12 mouse cellular contexts compared by ENCODE assay signal in genomic region chr9:46482859-46483443, GRCm38 (mm10).
A peak's percentile ranks its signal among the peaks of the same experiment; 100 is the strongest.
DNase-seq lines count a peak whose midpoint lies in the region; ATAC-seq lines count a peak whose summit lies in the region.
"Had no signal": no experiment of that assay in that cellular context is flagged by ENCODE, and none has a peak within 500 bp of the region (broad histone marks: within the 10 kb centered on the region; RNA-seq: fewer than 3 reads in every experiment).

No protein-coding gene starts in this region.

- no peak overlapping the region for H3K9ac ChIP-seq in hindbrain, embryonic 16.5 days (ENCODE audit: low read depth, low read length)
- no peak overlapping the region for H3K9ac ChIP-seq in hindbrain, embryonic 15.5 days
- no peak overlapping the region for H3K9ac ChIP-seq in heart, embryonic 11.5 days (ENCODE audit: low read depth, low read length)
- H3K9ac ChIP-seq: embryonic facial prominence, embryonic 13.5 days; liver, embryonic 14.5 days had no signal

- H3K36me3 ChIP-seq in hindbrain, embryonic 10.5 days = no peaks in the 10 kb centered on the region
- H3K36me3 ChIP-seq in hindbrain, embryonic 16.5 days (ENCODE audit: control insufficient read depth, insufficient read depth, low read length) = no peaks in the 10 kb centered on the region
- no peaks in the 10 kb centered on the region for H3K36me3 ChIP-seq in hindbrain, embryonic 15.5 days
- H3K36me3 ChIP-seq in heart, embryonic 11.5 days (ENCODE audit: control insufficient read depth, insufficient read depth, low read length) = no peaks in the 10 kb centered on the region
- H3K36me3 ChIP-seq: embryonic facial prominence, embryonic 13.5 days had no signal

- WGBS in hindbrain, embryonic 10.5 days = 32% methylated on average over 5 of the region's 5 CpGs
- 29% methylated on average over 5 of the region's 5 CpGs for WGBS in hindbrain, embryonic 16.5 days
- WGBS in hindbrain, embryonic 15.5 days = 21% methylated on average over 5 of the region's 5 CpGs
- 67% methylated on average over 5 of the region's 5 CpGs for WGBS in heart, embryonic 11.5 days (ENCODE audit: insufficient replicate concordance)

- H3K4me3 ChIP-seq in hindbrain, embryonic 10.5 days = 0 out of 2 replicates have a peak overlapping the region, but pooled peaks have one; percentile 1
- H3K4me3 ChIP-seq in hindbrain, embryonic 16.5 days (ENCODE audit: low read length) = no peak overlapping the region
- no peak overlapping the region for H3K4me3 ChIP-seq in hindbrain, embryonic 15.5 days
- no peak overlapping the region for H3K4me3 ChIP-seq in heart, embryonic 11.5 days (ENCODE audit: low read depth, low read length)
- H3K4me3 ChIP-seq: embryonic facial prominence, embryonic 13.5 days had no signal

- H3K27ac ChIP-seq in hindbrain, embryonic 10.5 days = peak overlapping the region; percentile 80
- no peak overlapping the region for H3K27ac ChIP-seq in hindbrain, embryonic 16.5 days (ENCODE audit: low read depth, low read length)
- H3K27ac ChIP-seq in hindbrain, embryonic 15.5 days (replicated peaks) = 0 out of 2 replicates have a peak overlapping the region, but pooled peaks have one; percentile 33
- H3K27ac ChIP-seq in heart, embryonic 11.5 days (ENCODE audit: low read depth, low read length) = no peak overlapping the region
- H3K27ac ChIP-seq: embryonic facial prominence, embryonic 13.5 days; liver, embryonic 14.5 days had no signal

- peaks cover 56% of the 10 kb centered on the region for H3K4me1 ChIP-seq in hindbrain, embryonic 10.5 days (replicated peaks)
- peaks cover 15% of the 10 kb centered on the region for H3K4me1 ChIP-seq in hindbrain, embryonic 16.5 days (ENCODE audit: control insufficient read depth, insufficient read depth, low read depth, low read length)
- peaks cover 28% of the 10 kb centered on the region for H3K4me1 ChIP-seq in hindbrain, embryonic 15.5 days (replicated peaks)
- H3K4me1 ChIP-seq in heart, embryonic 11.5 days (ENCODE audit: control insufficient read depth, insufficient read depth, low read length) = peaks cover 4% of the 10 kb centered on the region; the same call in 1 of the 2 replicates

- H3K27me3 ChIP-seq in hindbrain, embryonic 10.5 days (ENCODE audit: insufficient read depth, poor library complexity, severe bottlenecking) = peaks cover 51% of the 10 kb centered on the region
- no peaks in the 10 kb centered on the region; the same call in 1 of the 2 replicates for H3K27me3 ChIP-seq in hindbrain, embryonic 16.5 days (replicated peaks; ENCODE audit: control insufficient read depth, insufficient read depth, low read length)
- H3K27me3 ChIP-seq in hindbrain, embryonic 15.5 days = 0 out of 2 replicates have a peak, but pooled peaks cover 5% of the 10 kb centered on the region
- H3K27me3 ChIP-seq in heart, embryonic 11.5 days (ENCODE audit: control insufficient read depth, insufficient read depth, low read length) = no peaks in the 10 kb centered on the region
- H3K27me3 ChIP-seq: embryonic facial prominence, embryonic 13.5 days had no signal

- no peaks in the 10 kb centered on the region for H3K9me3 ChIP-seq in hindbrain, embryonic 10.5 days
- H3K9me3 ChIP-seq in hindbrain, embryonic 16.5 days (ENCODE audit: control insufficient read depth, low read length) = no peaks in the 10 kb centered on the region
- no peaks in the 10 kb centered on the region for H3K9me3 ChIP-seq in hindbrain, embryonic 15.5 days
- H3K9me3 ChIP-seq in heart, embryonic 11.5 days (replicated peaks; ENCODE audit: control insufficient read depth, low read length) = no peaks in the 10 kb centered on the region
- H3K9me3 ChIP-seq: embryonic facial prominence, embryonic 13.5 days had no signal

- peak; percentile 47 for DNase-seq in hindbrain, embryonic 10.5 days (ENCODE audit: low spot score)
- peak; percentile 55 for DNase-seq in embryo, embryonic 11 days
- peak; percentile 49 for DNase-seq in retina, embryonic 14.5 days (ENCODE audit: low spot score)
- no peak for DNase-seq in lung, adult 18-20 months
- no peak for DNase-seq in heart, adult 11 months
- DNase-seq: B cell, adult 2 months; right cerebral cortex, adult 18-20 months had no signal

- ATAC-seq in hindbrain, embryonic 16.5 days = no peak
- ATAC-seq in hindbrain, embryonic 15.5 days (ENCODE audit: low FRiP score, low read depth) = 0 out of 2 replicates have a peak, but pooled peaks have one; percentile 38
- ATAC-seq in heart, embryonic 11.5 days (replicated peaks; ENCODE audit: insufficient number of reproducible peaks, low FRiP score, low TSS enrichment) = no peak

- no peak overlapping the region; the same call in 1 of the 2 replicates for H3K4me2 ChIP-seq in hindbrain, embryonic 16.5 days (ENCODE audit: low read length)
- no peak overlapping the region for H3K4me2 ChIP-seq in hindbrain, embryonic 15.5 days
- no peak overlapping the region for H3K4me2 ChIP-seq in heart, embryonic 11.5 days
- H3K4me2 ChIP-seq: embryonic facial prominence, embryonic 13.5 days had no signal

Comparison
In these comparisons a context has a peak if more than half of its experiments do, and no peak if none do; other contexts are left out.
1. H3K27ac ChIP-seq: peak in hindbrain, embryonic 10.5 days (single experiment) and hindbrain, embryonic 15.5 days (single experiment); none in hindbrain, embryonic 16.5 days (single experiment) and heart, embryonic 11.5 days (single experiment).
2. DNase-seq: peak in hindbrain, embryonic 10.5 days (single experiment), embryo, embryonic 11 days (single experiment) and retina, embryonic 14.5 days (single experiment); none in lung, adult 18-20 months (0 of 2) and heart, adult 11 months (single experiment).